Mouse (Mus musculus) embryonic facial prominence, embryonic 10.5 days (tissue): Measurements from ENCODE around the gene Lca5l. TPM values are rescaled to one million over a fixed set of nuclear protein-coding genes. Genes with fewer than 3 reads are reported as not detected.
A peak's percentile ranks its signal among the peaks of the same experiment; 100 is the strongest.

ENCODE experiments used
- DNase-seq: peaks from one replicate; pipeline ENCODE4 v3.0.0-alpha.2; 2017; ENCODE audit warnings: low spot score
- H3K27ac ChIP-seq: fragments of 300-500 bp; sonication (generic); replicated peaks from 2 replicates; pipeline ENCODE4 v1.5.1; 2016; ENCODE audit warnings: mild to moderate bottlenecking
- H3K27me3 ChIP-seq: fragments of 300-500 bp; sonication (generic); replicated peaks from 2 replicates; pipeline ENCODE4 v1.6.1; 2016; ENCODE audit warnings: low read depth, mild to moderate bottlenecking; ENCODE audit not compliant: poor library complexity, severe bottlenecking
- H3K36me3 ChIP-seq: fragments of 300-500 bp; sonication (generic); replicated peaks from 2 replicates; pipeline ENCODE4 v1.6.1; 2016; ENCODE audit warnings: mild to moderate bottlenecking, moderate library complexity
- H3K4me1 ChIP-seq: fragments of 300-500 bp; sonication (generic); 2 replicates; pipeline ENCODE4 v1.6.1; 2016
- H3K4me3 ChIP-seq: fragments of 300-500 bp; sonication (generic); 2 replicates; pipeline ENCODE4 v1.5.1; 2016; ENCODE audit warnings: mild to moderate bottlenecking, moderate library complexity
- H3K9me3 ChIP-seq: fragments of 300-500 bp; sonication (generic); 2 replicates; pipeline ENCODE4 v1.6.1; 2016; ENCODE audit warnings: mild to moderate bottlenecking
- WGBS: fragments of 180-500 bp; shearing (Covaris S2); methylation state at CpG from one replicate; pipeline ENCODE4 v1.1.7; 2016; 5-methylcytosine and 5-hydroxymethylcytosine counted together
- polyA plus RNA-seq: library from polyadenylated mRNA; unstranded; fragments of >200 nt; fragmentation: Nextera tagmentation; extraction: Ambion mirVana; gene quantifications from 2 replicates; pipeline ENCODE4 v1.2.1, GENCODE M21; 2016

Gene Lca5l
- polyA plus RNA-seq, result 0.80 and 0.85 TPM in 2 replicates

GRCm38 (mm10) chr16:96191531-96192506, at the start of gene Lca5l:
Gene Lca5l, minus strand, starts transcription at chr16:96192271.
- Histone ChIP-seq H3K27me3 (peaks cover 17% of the 10 kb centered on the region), H3K36me3 (no peaks in the 10 kb centered on the region), H3K9me3 (no peaks in the 10 kb centered on the region), H3K27ac (peak within 1 kb of the TSS; percentile 84), H3K4me3 (peak within 1 kb of the TSS; percentile 93), H3K4me1 (peaks cover 11% of the 10 kb centered on the region)
- 1% methylated on average over 77 of the region's 77 CpGs for WGBS
- peak; percentile 100 for DNase-seq

DNA sequence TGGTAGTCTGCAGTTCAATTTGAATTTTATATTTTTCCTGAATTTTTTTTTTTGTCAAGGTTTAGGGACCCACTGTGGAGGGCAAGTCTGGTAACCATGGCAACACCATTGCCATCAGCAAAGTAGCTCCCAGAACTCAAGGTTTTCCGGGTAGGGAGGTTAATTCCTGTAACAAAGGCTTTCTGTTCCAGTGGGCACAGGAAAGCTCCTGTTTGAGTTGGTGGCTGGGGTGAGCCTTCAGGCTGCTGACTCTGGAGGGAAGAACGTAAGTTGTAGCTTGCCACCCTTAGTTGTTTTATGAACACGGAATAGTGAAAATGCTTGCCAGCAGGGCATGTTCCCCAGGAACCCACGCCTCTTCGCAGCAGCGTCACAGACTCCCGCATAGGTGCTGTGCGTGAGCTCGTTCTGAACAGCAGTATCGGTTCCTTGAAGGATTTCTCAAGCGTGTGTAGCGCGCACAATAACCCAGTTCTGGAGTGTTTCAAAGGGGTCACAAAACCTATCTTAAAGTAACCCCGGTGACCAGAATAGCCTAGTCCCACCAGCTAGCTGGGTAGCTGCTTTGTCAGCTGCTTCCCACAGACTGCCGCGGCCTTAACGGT, 43.4 kb upstream of the Lca5l start, which contains the start of gene B3galt5:
Gene B3galt5, plus strand, starts transcription at position 436 of the 605 bp plus-strand sequence.
- 58% methylated on average over 17 of the region's 17 CpGs for WGBS
- H3K36me3 ChIP-seq, result no peaks in the 10 kb centered on the region
- peak within 1 kb of the TSS; percentile 72 for H3K27ac ChIP-seq
- H3K4me1 ChIP-seq, result 0 out of 2 replicates have a peak, but pooled peaks cover 6% of the 10 kb centered on the region
- no peaks in the 10 kb centered on the region for H3K9me3 ChIP-seq
- no peaks in the 10 kb centered on the region for H3K27me3 ChIP-seq
- peak; percentile 30 for DNase-seq
- peak within 1 kb of the TSS; percentile 13; the same call in 1 of the 2 replicates for H3K4me3 ChIP-seq

GRCm38 (mm10) chr16:96233996-96234395, 41.9 kb upstream of the Lca5l start:
- Histone ChIP-seq H3K27me3 (no peaks in the 10 kb centered on the region), H3K27ac (no peak overlapping the region), H3K9me3 (no peaks in the 10 kb centered on the region), H3K36me3 (no peaks in the 10 kb centered on the region), H3K4me1 (0 out of 2 replicates have a peak, but pooled peaks cover 6% of the 10 kb centered on the region), H3K4me3 (no peak overlapping the region)
- DNase-seq, result no peak
- WGBS, result 90% methylated on average over 8 of the region's 8 CpGs

DNA sequence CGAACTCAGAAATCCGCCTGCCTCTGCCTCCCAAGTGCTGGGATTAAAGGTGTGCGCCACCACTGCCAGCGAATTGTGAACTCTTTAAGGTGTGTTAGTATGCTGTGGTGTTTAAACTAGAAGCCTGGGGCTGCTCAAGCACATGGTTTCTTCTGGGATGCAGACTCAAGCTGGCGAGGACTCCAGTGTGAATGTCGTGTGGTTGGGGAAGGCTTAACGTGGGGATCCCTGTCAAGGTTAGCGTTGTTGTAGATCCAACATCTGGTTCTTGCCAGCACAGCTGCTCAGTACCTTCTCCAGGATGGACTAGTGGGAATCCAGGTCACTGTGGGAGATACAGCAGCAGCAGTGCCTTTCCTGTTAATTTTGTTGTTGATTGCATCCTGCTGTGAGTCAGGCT, 39.9 kb upstream of the Lca5l start:
- no peak for DNase-seq
- 0 out of 2 replicates have a peak, but pooled peaks cover 6% of the 10 kb centered on the region for H3K4me1 ChIP-seq
- H3K9me3 ChIP-seq, result no peaks in the 10 kb centered on the region
- WGBS, result 89% methylated on average over 8 of the region's 8 CpGs
- H3K27ac ChIP-seq, result no peak overlapping the region
- H3K36me3 ChIP-seq, result no peaks in the 10 kb centered on the region
- H3K27me3 ChIP-seq, result no peaks in the 10 kb centered on the region
- H3K4me3 ChIP-seq, result no peak overlapping the region

DNA sequence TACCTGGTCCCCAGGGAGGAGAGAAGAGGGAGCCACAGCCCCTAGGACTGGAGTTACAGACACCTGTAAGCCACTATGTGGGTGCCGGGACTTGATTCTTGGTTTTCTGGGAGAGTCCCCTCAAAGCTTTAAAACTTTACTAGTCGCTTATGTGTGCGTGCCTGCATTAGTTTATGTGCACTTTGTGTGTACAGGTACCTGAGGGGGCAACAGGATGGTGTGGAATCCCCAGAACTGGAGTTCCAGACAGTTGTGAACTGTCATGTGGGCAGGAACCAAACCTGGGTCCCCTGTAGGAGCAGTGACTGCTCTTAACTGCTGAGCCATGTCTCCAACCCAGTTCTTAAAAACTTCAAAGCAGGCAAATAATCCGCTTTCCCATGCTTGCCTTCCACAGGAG, 39.2 kb upstream of the Lca5l start:
- 93% methylated on average over 4 of the region's 4 CpGs for WGBS
- DNase-seq, result no peak
- H3K4me1 ChIP-seq, result 0 out of 2 replicates have a peak, but pooled peaks cover 6% of the 10 kb centered on the region
- H3K27ac ChIP-seq, result no peak overlapping the region
- no peaks in the 10 kb centered on the region for H3K9me3 ChIP-seq
- H3K27me3 ChIP-seq, result no peaks in the 10 kb centered on the region
- no peaks in the 10 kb centered on the region for H3K36me3 ChIP-seq
- no peak overlapping the region for H3K4me3 ChIP-seq

GRCm38 (mm10) chr16:96230411-96230810, 38.3 kb upstream of the Lca5l start:
- no peaks in the 10 kb centered on the region for H3K9me3 ChIP-seq
- peak; percentile 84 for DNase-seq
- no peak overlapping the region for H3K27ac ChIP-seq
- no peaks in the 10 kb centered on the region for H3K27me3 ChIP-seq
- 32% methylated on average over 11 of the region's 11 CpGs for WGBS
- H3K4me3 ChIP-seq, result no peak overlapping the region
- H3K4me1 ChIP-seq, result 0 out of 2 replicates have a peak, but pooled peaks cover 1% of the 10 kb centered on the region
- H3K36me3 ChIP-seq, result no peaks in the 10 kb centered on the region

DNA sequence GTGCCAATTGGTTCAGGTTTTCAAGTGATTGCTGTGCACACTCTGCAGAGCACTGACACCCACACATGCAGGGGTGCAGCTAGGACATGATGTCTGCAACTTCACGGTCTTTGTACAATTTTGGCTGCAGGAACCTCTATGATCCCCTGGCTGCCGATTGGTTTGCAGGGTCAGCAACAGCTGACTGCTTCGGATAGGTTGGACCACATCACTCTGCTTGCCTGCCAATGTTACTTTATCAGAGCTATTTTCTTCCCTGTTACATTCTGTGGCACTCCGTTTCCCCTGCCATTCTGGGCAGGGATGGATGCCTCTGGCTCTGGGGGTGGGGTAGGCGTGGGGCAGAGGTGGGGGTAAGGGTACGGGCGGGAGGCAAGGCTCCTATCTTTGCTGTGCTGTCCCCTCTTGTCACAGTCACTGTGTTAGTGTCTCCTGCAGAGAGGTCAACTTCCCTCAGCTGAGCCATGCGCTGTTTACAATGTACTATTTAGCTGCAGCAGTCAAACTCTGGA, 37.0 kb upstream of the Lca5l start:
- Histone ChIP-seq H3K4me3 (no peak overlapping the region), H3K27me3 (no peaks in the 10 kb centered on the region), H3K27ac (no peak overlapping the region), H3K36me3 (no peaks in the 10 kb centered on the region), H3K4me1 (no peaks in the 10 kb centered on the region), H3K9me3 (no peaks in the 10 kb centered on the region)
- WGBS, result 71% methylated on average over 8 of the region's 8 CpGs
- no peak for DNase-seq

GRCm38 (mm10) chr16:96228438-96228837, 36.4 kb upstream of the Lca5l start:
- no peak overlapping the region for H3K27ac ChIP-seq
- no peak overlapping the region for H3K4me3 ChIP-seq
- H3K27me3 ChIP-seq, result no peaks in the 10 kb centered on the region
- DNase-seq, result no peak
- WGBS, result 86% methylated on average over 13 of the region's 13 CpGs
- H3K4me1 ChIP-seq, result no peaks in the 10 kb centered on the region
- no peaks in the 10 kb centered on the region for H3K36me3 ChIP-seq
- H3K9me3 ChIP-seq, result no peaks in the 10 kb centered on the region

- H3K4me1 ChIP-seq, result no peaks in the 10 kb centered on the region
- H3K27me3 ChIP-seq, result no peaks in the 10 kb centered on the region
- H3K4me3 ChIP-seq, result no peak overlapping the region
- H3K27ac ChIP-seq, result no peak overlapping the region
- no peaks in the 10 kb centered on the region for H3K9me3 ChIP-seq
- DNase-seq, result no peak
- no peaks in the 10 kb centered on the region for H3K36me3 ChIP-seq
- 77% methylated on average over 1 of the region's 1 CpGs for WGBS
Measured at GRCm38 (mm10) chr16:96222452-96222851, 30.4 kb upstream of the Lca5l start.

DNA sequence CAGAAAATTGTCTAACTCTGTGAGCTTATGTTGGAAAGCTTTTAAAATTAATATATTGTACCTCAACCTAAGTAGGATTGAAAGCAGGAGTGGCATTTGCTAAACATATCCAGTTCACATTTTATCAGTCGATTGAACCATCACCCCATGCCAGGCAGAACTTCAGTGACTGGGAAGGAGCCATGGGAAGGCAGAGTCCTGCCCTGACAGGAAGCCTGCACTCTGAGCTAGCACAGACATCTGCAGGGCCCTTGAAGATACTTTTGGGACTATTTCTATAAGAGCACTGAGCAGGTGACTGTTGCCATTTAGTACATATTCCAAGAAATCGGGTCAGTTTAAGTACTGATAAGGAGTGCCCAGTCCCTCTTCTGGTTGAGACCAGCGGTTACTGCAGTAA, 29.9 kb upstream of the Lca5l start:
- no peak overlapping the region for H3K27ac ChIP-seq
- WGBS, result 85% methylated on average over 3 of the region's 3 CpGs
- no peaks in the 10 kb centered on the region for H3K27me3 ChIP-seq
- H3K4me1 ChIP-seq, result no peaks in the 10 kb centered on the region
- H3K36me3 ChIP-seq, result no peaks in the 10 kb centered on the region
- DNase-seq, result no peak
- no peak overlapping the region for H3K4me3 ChIP-seq
- no peaks in the 10 kb centered on the region for H3K9me3 ChIP-seq

GRCm38 (mm10) chr16:96221491-96221890, 29.4 kb upstream of the Lca5l start:
- H3K4me3 ChIP-seq, result no peak overlapping the region
- no peak for DNase-seq
- H3K4me1 ChIP-seq, result no peaks in the 10 kb centered on the region
- no peaks in the 10 kb centered on the region for H3K9me3 ChIP-seq
- no peaks in the 10 kb centered on the region for H3K36me3 ChIP-seq
- H3K27me3 ChIP-seq, result no peaks in the 10 kb centered on the region
- no peak overlapping the region for H3K27ac ChIP-seq
- WGBS, result 87% methylated on average over 5 of the region's 5 CpGs

GRCm38 (mm10) chr16:96213027-96213426, 21.0 kb upstream of the Lca5l start:
- Histone ChIP-seq H3K4me1 (no peaks in the 10 kb centered on the region), H3K27ac (no peak overlapping the region), H3K4me3 (no peak overlapping the region), H3K9me3 (no peaks in the 10 kb centered on the region), H3K36me3 (no peaks in the 10 kb centered on the region), H3K27me3 (no peaks in the 10 kb centered on the region)
- WGBS, result 92% methylated on average over 4 of the region's 4 CpGs
- no peak for DNase-seq
